Mouse (Mus musculus): ENCODE results near the gene Bub3. TPM values are rescaled to one million over a fixed set of nuclear protein-coding genes. Genes with fewer than 3 reads are reported as not detected.

The Bub3 gene
- polyA plus RNA-seq, 1 experiment, result 28.4 TPM

GRCm38 (mm10) chr7:131602106-131602505 lies 42.1 kb downstream of the Bub3 start:
- Histone ChIP-seq H3K4me3 (ENCODE audit: insufficient read depth, low read depth, low read length) (no peak overlapping the region), H3K4me1 (ENCODE audit: control insufficient read depth, insufficient read depth, insufficient read length, low read length) (no peaks in the 10 kb centered on the region)

GRCm38 (mm10) chr7:131603186-131603585 lies 43.2 kb downstream of the Bub3 start:
- no peaks in the 10 kb centered on the region for H3K4me1 ChIP-seq (ENCODE audit: control insufficient read depth, insufficient read depth, insufficient read length, low read length)
- H3K4me3 ChIP-seq (ENCODE audit: insufficient read depth, low read depth, low read length), result no peak overlapping the region
- no peak overlapping the region for H3K27ac ChIP-seq (replicated peaks; ENCODE audit: low read depth, low read length)

More at GRCm38 (mm10) chr7:131602106-131602505, 42.1 kb downstream of the Bub3 start:
- H3K27ac ChIP-seq (replicated peaks; ENCODE audit: low read depth, low read length), result no peak overlapping the region

- Histone ChIP-seq H3K27ac (replicated peaks; ENCODE audit: low read depth, low read length) (no peak overlapping the region), H3K4me3 (ENCODE audit: insufficient read depth, low read depth, low read length) (no peak overlapping the region), H3K4me1 (ENCODE audit: control insufficient read depth, insufficient read depth, insufficient read length, low read length) (no peaks in the 10 kb centered on the region)
These were observed 44.9 kb downstream of the Bub3 start for GRCm38 (mm10) chr7:131604946-131605345.

- H3K4me1 ChIP-seq (ENCODE audit: control insufficient read depth, insufficient read depth, insufficient read length, low read length), result no peaks in the 10 kb centered on the region
- no peak overlapping the region for H3K27ac ChIP-seq (replicated peaks; ENCODE audit: low read depth, low read length)
- no peak overlapping the region for H3K4me3 ChIP-seq (ENCODE audit: insufficient read depth, low read depth, low read length)
These were observed 45.5 kb downstream of the Bub3 start for GRCm38 (mm10) chr7:131605481-131605880.

- no peaks in the 10 kb centered on the region for H3K4me1 ChIP-seq (ENCODE audit: control insufficient read depth, insufficient read depth, insufficient read length, low read length)
- H3K27ac ChIP-seq (replicated peaks; ENCODE audit: low read depth, low read length), result no peak overlapping the region
- no peak overlapping the region for H3K4me3 ChIP-seq (ENCODE audit: insufficient read depth, low read depth, low read length)
These were observed 48.0 kb downstream of the Bub3 start for GRCm38 (mm10) chr7:131608049-131608448.

GRCm38 (mm10) chr7:131609677-131610076 lies 49.7 kb downstream of the Bub3 start:
- no peak overlapping the region for H3K4me3 ChIP-seq (ENCODE audit: insufficient read depth, low read depth, low read length)
- no peaks in the 10 kb centered on the region for H3K4me1 ChIP-seq (ENCODE audit: control insufficient read depth, insufficient read depth, insufficient read length, low read length)
- no peak overlapping the region for H3K27ac ChIP-seq (replicated peaks; ENCODE audit: low read depth, low read length)

Other genes starting within 250 kb of the Bub3 start
- not detected in 2 replicates for gene Cuzd1, start 237.9 kb upstream of the Bub3 start, polyA plus RNA-seq (2012; ENCODE audit: insufficient read depth, insufficient read length, missing spikeins)
- gene Fam24b, start 230.7 kb upstream of the Bub3 start, polyA plus RNA-seq (2012; ENCODE audit: insufficient read depth, insufficient read length, missing spikeins), result not detected in 2 replicates
- gene Fam24a, start 226.4 kb upstream of the Bub3 start, polyA plus RNA-seq (2012; ENCODE audit: insufficient read depth, insufficient read length, missing spikeins), result not detected in 2 replicates
- gene 2310057M21Rik, start 197.5 kb upstream of the Bub3 start, polyA plus RNA-seq (2012; ENCODE audit: insufficient read depth, insufficient read length, missing spikeins), result 7.6 and 11.7 TPM in 2 replicates
- 58.6 and 109 TPM in 2 replicates for gene Pstk, start 189.1 kb upstream of the Bub3 start, polyA plus RNA-seq (2012; ENCODE audit: insufficient read depth, insufficient read length, missing spikeins)
- gene Ikzf5, start 149.7 kb upstream of the Bub3 start, polyA plus RNA-seq (2012; ENCODE audit: insufficient read depth, insufficient read length, missing spikeins), result 12.8 and 16.4 TPM in 2 replicates
- 240 and 287 TPM in 2 replicates for gene Acadsb, start 149.6 kb upstream of the Bub3 start, polyA plus RNA-seq (2012; ENCODE audit: insufficient read depth, insufficient read length, missing spikeins)
- gene Hmx3, start 17.4 kb upstream of the Bub3 start, polyA plus RNA-seq (2012; ENCODE audit: insufficient read depth, insufficient read length, missing spikeins), result not detected in 2 replicates
- not detected in 2 replicates for gene Hmx2, start 11.4 kb upstream of the Bub3 start, polyA plus RNA-seq (2012; ENCODE audit: insufficient read depth, insufficient read length, missing spikeins)

Measured in brown adipose tissue, adult 24 weeks (tissue).